Mouse (Mus musculus): ENCODE measurements around the gene Canx. TPM values are rescaled to one million over a fixed set of nuclear protein-coding genes. Genes with fewer than 3 reads are reported as not detected.

The Canx gene
- polyA plus RNA-seq, 1 experiment, result 79.1 TPM

GRCm38 (mm10) chr11:50248473-50249171 is 76.9 kb downstream of the Canx start:
- Histone ChIP-seq H3K36me3 (replicated peaks; ENCODE audit: low read length) (peaks cover 6% of the 10 kb centered on the region), H3K9me3 (no peaks in the 10 kb centered on the region), H3K27me3 (replicated peaks) (peaks cover 2% of the 10 kb centered on the region), H3K4me1 (peaks cover 45% of the 10 kb centered on the region), H3K4me3 (replicated peaks) (no peak overlapping the region)
- TF ChIP-seq GATA1 (IDR thresholded peaks at IDR 0.05; ENCODE audit: borderline replicate concordance, low read length) (no peak), FLI1 (IDR thresholded peaks at IDR 0.05; ENCODE audit: low read length) (no peak)

GRCm38 (mm10) chr11:50245269-50245668 is 80.2 kb downstream of the Canx start:
- peaks cover 2% of the 10 kb centered on the region for H3K27me3 ChIP-seq (replicated peaks)
- no peaks in the 10 kb centered on the region for H3K36me3 ChIP-seq (replicated peaks; ENCODE audit: low read length)
- TF ChIP-seq GATA1 (IDR thresholded peaks at IDR 0.05; ENCODE audit: borderline replicate concordance, low read length) (no peak), FLI1 (IDR thresholded peaks at IDR 0.05; ENCODE audit: low read length) (no peak)
- peaks cover 40% of the 10 kb centered on the region for H3K4me1 ChIP-seq
- no peak overlapping the region for H3K4me3 ChIP-seq (replicated peaks)
- no peaks in the 10 kb centered on the region for H3K9me3 ChIP-seq

Other genes starting within 250 kb of the Canx start
- gene Tbc1d9b, start 194.3 kb downstream of the Canx start, polyA plus RNA-seq (2012; ENCODE audit: insufficient read depth, low replicate concordance), result 10.0 and 34.0 TPM in 2 replicates
- gene Mrnip, start 151.2 kb downstream of the Canx start, polyA plus RNA-seq (2012; ENCODE audit: insufficient read depth, low replicate concordance), result 3.7 TPM in 1 of 2 replicates, not detected in the other
- 154 and 155 TPM in 2 replicates for gene Sqstm1, start 114.8 kb downstream of the Canx start, polyA plus RNA-seq (2012; ENCODE audit: insufficient read depth, low replicate concordance)
- 119 and 130 TPM in 2 replicates for gene Mgat4b, start 114.8 kb downstream of the Canx start, polyA plus RNA-seq (2012; ENCODE audit: insufficient read depth, low replicate concordance)
- 10.5 and 22.9 TPM in 2 replicates for gene Ltc4s, start 87.1 kb downstream of the Canx start, polyA plus RNA-seq (2012; ENCODE audit: insufficient read depth, low replicate concordance)
- gene Maml1, start 33.4 kb downstream of the Canx start, polyA plus RNA-seq (2012; ENCODE audit: insufficient read depth, low replicate concordance), result 4.5 and 8.3 TPM in 2 replicates
- gene Cby3, start 28.8 kb upstream of the Canx start, polyA plus RNA-seq (2012; ENCODE audit: insufficient read depth, low replicate concordance), result not detected in 2 replicates
- 12.9 and 121 TPM in 2 replicates for gene Hnrnph1, start 51.3 kb upstream of the Canx start, polyA plus RNA-seq (2012; ENCODE audit: insufficient read depth, low replicate concordance)
- 1.2 and 2.3 TPM in 2 replicates for gene Rufy1, start 105.5 kb upstream of the Canx start, polyA plus RNA-seq (2012; ENCODE audit: insufficient read depth, low replicate concordance)